Mouse (Mus musculus) 3134 (cell line): Measurements from ENCODE around the gene Gm5617.
"Not testable (repeated sequence)": the region's sequence is repeated elsewhere in the genome, so short reads cannot be mapped to it uniquely, and the experiment has no call there.

Experiments used
- DNase-seq: peaks from one replicate; pipeline ENCODE4 v3.0.0-alpha.2; 2011; ENCODE audit warnings: low spot score; ENCODE audit not compliant: insufficient read length; ENCODE audit errors: extremely low read depth

Gene Gm5617

DNA sequence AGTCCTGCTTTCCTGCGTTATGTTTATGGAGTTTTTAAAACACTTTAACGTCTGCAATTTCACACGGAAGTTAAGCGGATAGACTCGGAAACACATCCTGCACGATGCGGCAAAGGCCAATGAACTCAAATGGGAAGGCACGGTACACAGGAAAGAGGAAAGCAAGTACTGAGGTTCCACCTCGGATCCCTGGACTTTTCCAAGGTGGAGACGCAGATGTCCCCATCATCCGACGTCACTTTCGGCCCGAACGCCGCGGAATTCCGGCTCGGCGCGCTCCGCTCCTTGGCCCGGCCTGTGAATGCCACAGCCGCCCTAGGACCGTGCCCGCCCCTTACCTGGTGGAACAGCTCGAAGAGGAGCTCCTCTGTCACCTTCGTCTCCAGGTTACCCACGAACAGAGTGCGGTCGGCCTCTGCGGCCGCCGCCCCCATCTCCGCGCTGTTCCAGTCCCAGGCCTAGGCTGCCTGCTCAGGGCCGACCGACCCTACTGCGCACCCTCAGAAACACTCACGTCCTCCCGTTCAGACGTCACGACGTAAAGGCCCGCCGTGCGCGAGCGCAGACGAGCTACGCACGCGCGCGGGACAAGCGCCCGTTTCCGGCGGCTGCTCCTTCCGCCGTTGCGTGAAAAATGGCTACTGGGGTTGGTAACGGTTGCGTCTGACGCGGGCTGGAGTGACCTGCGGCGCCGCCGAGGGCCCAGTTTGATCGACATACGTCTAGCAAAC, at the start of gene Gm5617, which contains the start of gene Rbm7:
Gene Gm5617 (plus strand): TSS at position 626 of the 731 bp plus-strand sequence.
Gene Rbm7 (minus strand): TSS at position 483 of the 731 bp plus-strand sequence.
- peak; percentile 83 for DNase-seq

DNA sequence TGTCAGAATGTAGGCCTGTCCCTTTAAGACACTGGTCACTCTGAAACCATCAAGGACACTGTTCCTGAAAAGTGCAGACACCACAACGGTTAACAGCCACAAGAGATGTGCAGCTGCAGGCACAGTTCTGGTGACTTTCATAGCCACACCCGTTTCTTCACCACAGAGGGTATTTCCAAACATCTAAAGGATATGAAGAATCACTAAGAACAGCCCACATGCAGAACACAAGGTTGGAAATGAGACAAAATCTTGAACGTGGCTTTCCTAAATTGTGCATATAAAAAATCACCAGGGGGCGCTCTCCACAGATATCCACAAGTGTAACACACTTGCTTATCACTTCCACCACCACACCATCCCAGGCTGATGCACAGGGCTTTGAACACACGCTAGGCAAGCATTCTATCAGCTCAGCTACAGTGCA, 47.4 kb upstream of the Gm5617 start:
- DNase-seq = no peak

DNA sequence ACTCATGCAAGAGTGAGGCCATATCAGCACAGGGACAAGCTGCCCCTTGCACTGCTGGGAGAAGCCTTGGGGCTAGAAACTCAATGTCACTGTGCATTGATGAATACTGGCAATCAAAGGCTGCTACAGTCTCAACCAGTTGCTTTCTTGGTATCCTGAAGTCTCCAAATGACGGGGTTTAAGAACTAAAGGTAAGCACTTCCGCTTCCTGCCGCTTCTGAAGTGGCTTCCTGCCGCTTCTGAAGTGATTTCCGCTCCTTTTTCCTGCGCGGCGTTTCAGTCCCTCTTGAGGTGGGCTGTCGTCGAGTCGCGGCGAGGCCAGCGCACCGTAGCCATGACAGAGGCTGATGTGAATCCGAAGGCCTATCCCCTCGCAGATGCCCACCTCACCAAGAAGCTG, 45.2 kb upstream of the Gm5617 start:
- no peak for DNase-seq

DNA sequence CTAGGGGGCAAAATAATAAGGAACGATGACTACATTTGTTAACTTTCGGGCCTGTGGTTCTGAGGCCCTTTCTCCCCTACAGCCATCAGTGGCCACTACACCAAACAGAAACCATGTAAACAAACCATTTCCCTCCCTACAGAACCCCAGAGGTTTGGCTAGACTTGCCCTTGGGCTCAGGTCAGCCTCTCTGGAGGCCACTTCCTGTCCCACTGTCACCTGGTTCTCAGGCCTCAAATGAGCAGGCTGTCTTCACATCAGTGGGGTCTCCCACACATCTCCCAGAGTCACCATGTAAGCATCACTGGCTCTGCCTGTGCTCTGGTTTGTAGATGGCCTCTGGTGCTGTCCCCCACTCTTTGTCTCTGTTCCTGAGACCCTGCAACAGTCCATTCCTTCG, 39.3 kb upstream of the Gm5617 start:
- DNase-seq = peak; percentile 39

DNA sequence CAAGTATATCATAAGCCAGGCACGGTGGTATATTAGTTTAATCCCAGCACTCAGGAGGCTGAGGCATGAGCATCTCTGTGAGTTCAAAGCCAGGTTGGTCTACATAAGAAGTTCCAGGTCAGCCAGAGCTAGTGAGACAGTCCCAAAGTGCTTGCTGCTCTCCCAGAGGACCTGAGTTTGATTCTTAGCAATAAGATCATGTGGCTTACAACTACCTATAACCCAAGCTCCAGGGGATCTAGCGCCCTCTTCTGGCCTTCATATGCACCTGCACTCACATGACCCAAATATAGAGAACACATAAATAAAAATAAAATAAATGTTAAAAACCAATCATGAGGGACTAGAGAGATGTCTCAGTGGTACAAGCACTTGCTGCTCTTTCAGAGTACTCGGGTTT, 36.4 kb upstream of the Gm5617 start:
- DNase-seq = no peak

DNA sequence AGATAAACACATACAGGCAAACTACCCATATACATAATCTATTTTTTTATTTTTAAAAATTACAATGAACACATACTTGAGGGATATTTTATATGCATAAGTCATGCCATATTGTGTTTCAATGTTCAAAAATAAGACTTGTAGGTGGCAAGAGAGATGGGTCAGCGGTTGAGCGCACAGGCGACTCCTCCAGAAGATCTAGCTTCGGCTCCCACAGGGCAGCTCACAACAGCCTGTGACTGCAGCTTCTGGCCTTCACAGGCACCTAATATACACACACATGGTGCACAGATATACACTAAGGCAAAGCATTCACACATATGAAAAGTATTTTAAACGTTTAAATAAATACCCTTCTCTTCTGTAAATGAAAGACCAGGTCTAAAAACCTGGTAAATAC, 35.9 kb upstream of the Gm5617 start:
- DNase-seq = no peak

DNA sequence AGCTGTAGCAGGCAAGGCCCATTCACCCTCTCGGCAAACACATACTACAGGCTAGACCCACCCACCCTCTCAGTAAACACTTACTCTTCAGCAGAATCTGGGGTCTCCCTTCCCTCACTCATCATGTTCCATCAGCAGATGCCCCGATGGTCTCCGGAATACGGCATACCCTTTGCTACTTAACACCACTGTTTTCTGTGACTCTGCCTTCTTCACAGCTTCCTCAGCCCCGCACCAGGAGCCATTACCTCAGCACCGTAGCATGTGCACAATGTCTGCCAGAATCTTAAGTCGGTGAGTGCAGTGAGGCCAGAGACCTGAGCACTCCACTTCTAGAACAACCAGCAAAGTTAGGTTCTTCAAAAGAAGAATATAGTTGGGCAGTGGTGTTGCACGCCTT, 34.5 kb upstream of the Gm5617 start:
- no peak for DNase-seq

DNA sequence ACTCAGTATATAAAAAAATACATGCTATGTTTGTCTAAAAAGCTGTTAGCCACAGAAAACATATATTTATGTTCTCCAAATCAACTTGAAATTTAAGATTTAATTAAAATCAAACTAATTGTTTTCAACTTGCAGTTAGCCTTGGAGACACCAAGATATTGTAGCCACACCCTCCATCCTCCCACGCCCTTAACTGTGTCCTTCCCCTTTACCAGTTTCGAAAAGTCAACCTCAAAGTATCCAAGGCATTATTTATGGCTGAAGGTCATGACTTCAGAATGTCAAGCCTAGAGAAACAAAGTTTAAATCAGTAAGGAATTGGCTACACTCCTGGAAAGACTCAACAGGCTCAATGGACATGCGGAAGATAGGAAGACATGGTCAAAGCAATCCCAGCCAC, 33.7 kb upstream of the Gm5617 start:
- no peak for DNase-seq

DNA sequence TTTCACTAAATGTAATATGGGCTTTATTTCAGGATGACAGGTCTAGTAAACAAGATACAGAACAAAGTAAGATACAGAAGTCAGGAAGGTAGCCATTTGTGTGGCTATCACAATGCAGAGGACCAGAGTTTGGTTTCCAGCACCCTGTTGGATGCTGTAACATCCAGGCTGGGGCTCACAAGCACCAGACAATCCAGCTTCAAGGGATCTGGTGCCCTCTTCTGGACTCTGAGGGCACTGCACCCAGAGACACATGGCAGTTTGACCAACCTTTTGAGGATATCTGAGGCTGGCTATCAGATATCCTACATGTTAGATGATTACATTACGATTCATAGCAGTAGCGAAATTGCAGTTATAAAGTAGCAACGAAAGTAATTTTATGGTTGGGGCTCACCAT, 29.6 kb upstream of the Gm5617 start:
- no peak for DNase-seq

DNA sequence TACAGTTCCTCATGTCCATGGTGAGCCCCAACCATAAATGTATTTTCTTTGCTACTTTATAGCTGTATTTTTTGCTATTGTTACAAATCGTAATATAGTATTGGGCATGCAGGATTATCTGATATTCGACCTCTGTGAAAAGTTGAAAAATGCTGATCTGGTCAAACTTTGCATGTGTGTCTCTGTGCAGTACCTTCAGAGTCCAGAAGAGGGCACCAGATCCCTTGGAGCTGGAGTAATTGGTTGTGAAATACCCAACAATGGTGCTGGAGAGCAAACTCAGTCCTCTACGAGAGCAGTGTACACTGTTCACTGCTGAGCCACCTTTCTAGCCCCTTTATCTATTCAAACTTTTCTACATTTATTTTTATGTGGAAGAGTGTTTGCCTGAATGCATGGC, 28.4 kb upstream of the Gm5617 start:
- DNase-seq = no peak

DNA sequence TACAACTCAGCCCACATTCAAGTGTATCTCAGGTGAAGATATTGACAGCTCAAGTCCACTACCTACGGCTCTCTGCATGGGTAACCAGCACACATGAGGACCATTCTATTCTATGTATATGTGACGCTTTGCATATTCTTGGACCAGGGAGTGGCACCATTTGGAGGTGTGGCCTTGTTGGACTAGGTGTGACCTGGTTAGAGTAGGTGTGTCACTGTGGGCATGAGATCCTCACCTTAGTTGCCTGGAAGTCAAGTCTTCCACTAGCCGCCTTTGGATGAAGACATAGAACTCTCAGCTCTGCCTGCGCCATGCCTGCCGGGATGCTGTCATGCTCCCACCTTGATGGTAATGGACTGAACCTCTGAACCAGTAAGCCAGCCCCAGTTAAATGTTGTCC, 27.8 kb upstream of the Gm5617 start:
- DNase-seq = not testable (repeated sequence)

DNA sequence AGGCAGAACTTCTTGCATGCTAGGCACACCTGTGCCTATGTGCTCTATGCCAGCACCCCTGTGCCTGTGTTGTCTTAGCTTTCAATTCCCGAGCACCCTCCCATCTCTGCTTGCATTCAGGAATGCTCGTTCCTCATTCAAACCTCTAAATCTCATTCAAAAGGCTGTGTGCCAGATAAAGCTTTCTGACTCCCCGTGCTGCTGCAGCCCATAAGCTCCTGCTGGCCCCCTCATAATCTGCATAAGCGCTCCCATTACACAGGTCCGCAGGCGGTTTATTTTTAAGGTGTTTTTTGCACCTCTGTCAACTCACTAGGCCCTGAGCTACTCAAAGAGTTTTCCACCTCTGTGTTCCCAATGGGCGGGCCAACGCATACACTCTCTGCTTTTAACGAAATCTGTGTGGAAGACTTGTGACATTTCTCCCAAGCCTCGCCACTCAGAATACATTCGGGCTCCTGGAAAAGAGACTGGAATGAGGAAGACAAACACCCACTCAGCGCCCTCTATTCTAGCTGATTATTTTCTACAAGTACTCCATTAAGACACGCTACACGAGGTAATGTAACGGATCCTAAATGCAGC, 22.7 kb upstream of the Gm5617 start:
- no peak for DNase-seq

DNA sequence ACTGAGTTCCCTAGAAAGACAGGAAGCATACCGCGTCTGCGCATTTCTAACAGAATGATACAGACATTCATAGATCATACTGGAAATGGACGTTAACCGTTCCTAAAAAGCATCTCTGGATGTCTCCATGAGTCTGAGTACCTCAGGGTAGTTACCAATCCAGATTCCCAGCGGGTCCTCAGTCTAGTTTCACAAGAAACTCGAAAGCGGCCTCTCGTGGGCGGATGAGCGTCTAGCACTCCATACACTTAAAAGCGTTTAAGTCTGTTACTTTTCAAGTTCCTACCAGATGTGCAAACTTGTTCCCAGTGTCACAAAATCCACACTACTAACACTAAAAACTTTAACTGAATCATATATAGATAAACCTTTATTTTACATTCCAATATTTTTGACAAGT, 22.1 kb upstream of the Gm5617 start:
- no peak for DNase-seq

DNA sequence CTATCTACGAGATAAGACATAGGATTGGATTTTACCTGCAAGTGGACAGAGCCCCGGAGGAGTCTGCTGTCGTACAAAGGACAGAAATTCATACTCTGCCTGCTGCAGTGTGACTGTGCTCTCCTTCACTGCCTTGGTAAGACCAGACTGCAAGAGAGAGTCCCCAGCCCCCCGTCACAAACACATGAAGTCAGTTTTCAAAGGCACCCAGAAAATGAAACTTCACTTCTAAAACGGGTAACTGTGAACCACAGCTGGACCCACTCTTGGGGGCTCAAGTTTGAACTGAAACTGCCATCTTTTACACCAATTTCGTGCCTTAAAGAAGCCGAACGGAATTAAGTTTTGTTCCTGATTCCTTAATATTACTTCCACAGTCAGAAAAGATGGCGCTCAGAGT, 20.9 kb upstream of the Gm5617 start:
- DNase-seq = no peak

DNA sequence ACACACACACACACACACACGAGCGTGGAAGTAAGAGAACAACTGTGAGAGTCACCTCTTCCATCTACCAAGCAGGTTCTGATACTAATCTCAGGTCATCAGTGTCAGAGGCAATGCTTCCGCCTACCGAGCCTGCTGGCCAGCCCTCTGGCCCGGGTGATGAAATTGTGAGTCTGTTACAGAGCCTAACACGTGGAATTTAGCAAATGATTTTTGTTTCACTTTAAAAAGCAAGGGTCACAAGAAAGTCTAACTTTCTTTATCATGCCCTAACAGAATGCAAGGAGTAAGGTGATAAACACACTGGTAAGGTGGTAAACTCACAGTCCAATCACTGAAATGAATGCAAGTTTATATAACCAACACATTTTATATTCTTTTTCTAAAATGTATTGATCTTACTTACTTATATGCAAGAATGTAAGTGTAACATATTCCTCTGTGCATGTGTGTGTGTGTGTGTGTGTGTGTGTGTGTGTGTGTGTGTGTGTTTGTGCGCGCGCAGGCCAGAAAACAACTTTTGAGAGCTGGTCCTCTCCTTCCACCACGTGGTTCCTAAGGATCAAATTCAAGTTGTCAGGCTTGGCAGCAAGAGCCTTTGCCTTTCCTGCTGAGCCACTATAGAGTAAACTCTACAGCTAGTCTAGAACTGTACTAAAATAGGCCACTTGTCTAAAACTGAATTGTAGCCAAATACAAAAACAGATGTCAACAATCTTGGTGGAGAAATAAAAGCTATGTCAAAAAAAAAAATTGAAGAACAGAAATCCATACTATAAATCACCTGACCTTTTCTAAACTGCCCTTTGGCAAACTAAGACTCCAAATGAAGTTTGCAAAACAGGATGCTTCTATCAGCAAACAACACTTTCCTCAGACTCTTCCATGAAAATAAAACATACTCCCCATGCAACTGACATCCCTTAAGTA, 18.7 kb upstream of the Gm5617 start:
- DNase-seq = no peak

DNA sequence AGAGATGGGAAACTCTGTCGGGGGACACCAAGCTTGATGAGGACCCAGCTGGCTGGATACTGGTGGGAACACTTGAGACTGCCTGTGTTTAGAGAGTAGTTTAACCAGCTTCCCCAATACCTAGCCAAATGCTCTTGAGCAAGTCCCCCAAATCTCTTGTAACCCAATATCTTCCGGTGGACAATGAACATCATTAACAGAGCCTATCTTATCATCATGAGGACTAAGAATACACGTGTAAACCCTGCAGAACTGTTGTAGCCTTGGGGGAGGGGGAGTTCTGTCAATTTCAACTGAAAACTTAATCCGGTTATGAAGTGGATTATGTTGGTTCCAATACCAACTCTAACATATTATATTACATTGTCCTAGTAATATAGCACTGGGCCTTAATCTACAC, 16.4 kb upstream of the Gm5617 start:
- no peak for DNase-seq

DNA sequence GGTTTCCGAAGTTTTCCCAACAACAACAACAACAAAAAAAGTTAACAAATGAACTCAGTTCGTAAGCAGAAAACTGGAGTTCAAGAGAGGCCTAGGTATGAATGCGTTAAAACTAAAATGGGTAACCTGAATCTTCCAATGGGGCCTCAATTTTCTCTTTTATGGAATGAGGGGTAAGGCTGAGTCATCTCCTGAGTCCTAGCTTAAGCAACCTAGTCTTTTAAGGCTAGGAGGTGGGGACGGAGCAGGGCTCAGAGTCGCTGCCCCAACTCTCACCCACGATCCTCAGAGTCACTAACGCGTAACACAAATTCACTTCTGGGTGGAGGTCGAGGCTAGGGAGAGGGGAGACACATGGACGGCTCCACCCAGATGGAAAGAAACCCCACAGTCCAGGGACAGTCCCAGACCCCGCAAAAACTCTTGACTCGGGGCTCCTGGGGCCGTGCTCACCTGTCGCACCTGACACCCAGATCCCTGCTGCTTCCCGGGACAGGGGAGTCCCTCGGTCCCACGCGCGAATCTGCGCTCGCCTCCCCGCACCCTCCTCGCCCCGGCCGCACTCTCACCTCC, 15.3 kb upstream of the Gm5617 start:
- no peak for DNase-seq

DNA sequence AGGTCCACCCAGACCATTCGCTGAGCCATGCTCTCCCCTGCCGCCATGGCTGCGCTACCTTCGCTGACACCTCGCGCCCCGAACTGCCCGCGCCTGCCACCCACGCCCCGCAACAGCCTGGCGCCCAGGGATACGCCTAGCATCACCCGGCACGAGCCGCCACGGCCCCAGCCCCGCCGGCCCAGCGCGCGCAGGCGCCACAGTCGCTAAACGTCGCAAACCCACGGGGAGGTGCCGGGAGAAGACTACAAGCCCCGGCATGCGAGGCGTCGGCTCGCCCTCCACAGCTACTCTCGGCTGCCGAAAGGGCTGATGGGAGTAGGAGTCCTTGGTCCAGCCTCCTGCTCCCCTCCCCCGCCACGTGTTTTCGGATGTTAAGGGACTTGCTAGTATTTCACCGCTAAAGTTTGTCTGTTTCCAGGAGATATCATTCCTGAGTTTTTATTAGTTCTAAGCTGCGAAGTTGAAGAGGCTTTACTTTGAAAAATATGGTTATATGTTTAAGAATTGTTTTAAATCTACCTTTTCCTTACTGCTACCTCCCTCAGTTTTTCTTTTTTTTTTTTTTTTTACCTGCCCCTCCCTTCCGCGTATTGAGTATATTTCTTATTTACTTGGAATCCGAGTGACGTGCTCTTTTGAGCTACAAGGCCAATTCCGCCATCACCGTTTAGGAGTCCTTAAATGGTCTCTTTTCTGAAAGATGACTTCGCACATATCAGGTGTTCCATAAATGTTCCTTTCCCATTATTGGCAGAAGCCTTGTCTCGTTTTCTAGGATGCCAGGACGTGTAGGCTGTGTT, 14.6 kb upstream of the Gm5617 start, which contains the start of gene Rexo2:
Gene Rexo2 (minus strand): TSS at position 213 of the 803 bp plus-strand sequence.
- peak; percentile 92 for DNase-seq

DNA sequence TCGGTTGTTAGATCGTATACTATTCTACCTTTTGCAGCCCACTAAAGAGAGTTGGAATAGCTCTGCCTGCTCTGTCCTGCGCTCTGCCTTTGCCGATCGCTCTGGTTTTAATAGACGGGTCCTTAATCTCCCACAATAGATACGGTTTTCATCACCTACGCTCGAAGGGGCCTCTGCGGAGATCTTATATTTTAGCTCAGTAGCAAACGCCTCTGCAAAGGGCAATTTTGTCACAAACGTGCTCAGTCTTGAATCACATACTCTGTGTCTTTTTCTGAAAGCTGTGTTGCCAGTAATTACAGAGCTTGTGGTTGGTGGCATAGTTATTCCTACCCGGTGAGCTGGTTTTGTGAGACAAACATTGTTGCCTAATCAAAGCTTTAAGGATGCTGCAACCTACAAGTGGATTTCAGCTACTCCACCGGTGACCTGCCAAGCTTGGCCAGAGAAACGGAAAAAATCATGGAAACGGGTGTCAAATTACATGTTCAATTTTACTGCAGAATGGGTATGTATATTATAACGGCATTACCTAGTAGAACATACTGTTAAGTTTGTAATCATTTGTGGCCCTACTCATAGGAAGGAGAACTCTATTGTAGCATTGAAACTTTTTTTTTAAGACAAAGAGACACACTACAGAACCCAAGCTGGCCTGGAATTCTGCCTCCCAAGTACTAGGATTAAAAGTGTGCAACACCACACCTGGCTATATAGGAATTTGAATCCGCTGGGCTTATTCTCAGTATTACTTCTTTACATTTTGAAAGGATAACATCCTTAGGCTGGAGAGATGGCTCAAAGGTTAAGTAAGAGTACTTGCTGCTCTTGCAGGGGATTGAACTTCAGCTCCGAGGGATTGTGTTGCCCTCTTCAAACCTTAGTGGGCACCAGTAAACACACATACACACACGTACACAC, 13.8 kb upstream of the Gm5617 start:
- DNase-seq = peak; percentile 21
